Mouse (Mus musculus) hindbrain, embryonic 15.5 days (tissue): ENCODE measurements around the gene Itm2b. TPM values are rescaled to one million over a fixed set of nuclear protein-coding genes. Genes with fewer than 3 reads are reported as not detected.

Source experiments
- ATAC-seq: fragments of 200-750 bp; cut with Nextera tagmentation; 2 replicates; pipeline ENCODE4 v1.8.0; 2017; ENCODE audit warnings: low read depth, moderate number of reproducible peaks, moderate TSS enrichment; ENCODE audit not compliant: low FRiP score
- H3K27ac ChIP-seq: fragments of 300-500 bp; sonication (generic); replicated peaks from 2 replicates; pipeline ENCODE4 v1.5.1; 2015; ENCODE audit warnings: mild to moderate bottlenecking, inconsistent platforms
- H3K27me3 ChIP-seq: fragments of 300-500 bp; sonication (generic); 2 replicates; pipeline ENCODE4 v1.6.1; 2015; ENCODE audit warnings: control low read depth, inconsistent platforms
- H3K36me3 ChIP-seq: fragments of 300-500 bp; sonication (generic); 2 replicates; pipeline ENCODE4 v1.6.1; 2015; ENCODE audit warnings: control low read depth, inconsistent platforms
- H3K4me1 ChIP-seq: fragments of 300-500 bp; sonication (generic); replicated peaks from 2 replicates; pipeline ENCODE4 v1.6.1; 2015; ENCODE audit warnings: control low read depth, inconsistent platforms
- H3K4me2 ChIP-seq: fragments of 300-500 bp; sonication (generic); 2 replicates; pipeline ENCODE4 v1.6.1; 2015; ENCODE audit warnings: moderate library complexity, mild to moderate bottlenecking, inconsistent platforms
- H3K4me3 ChIP-seq: fragments of 300-500 bp; sonication (generic); 2 replicates; pipeline ENCODE4 v1.5.1; 2015; ENCODE audit warnings: mild to moderate bottlenecking, inconsistent platforms
- H3K9ac ChIP-seq: fragments of 300-500 bp; sonication (generic); 2 replicates; pipeline ENCODE4 v1.6.1; 2015; ENCODE audit warnings: inconsistent platforms
- H3K9me3 ChIP-seq: fragments of 300-500 bp; sonication (generic); 2 replicates; pipeline ENCODE4 v1.6.1; 2016; ENCODE audit warnings: control low read depth, inconsistent platforms
- WGBS: fragments of 180-500 bp; shearing (Covaris S2); methylation state at CpG from one replicate; pipeline ENCODE4 v1.1.7; 2015; 5-methylcytosine and 5-hydroxymethylcytosine counted together
- polyA plus RNA-seq: library from polyadenylated mRNA; unstranded; fragments of >200 nt; fragmentation: Nextera tagmentation; extraction: Ambion mirVana; gene quantifications from 2 replicates; pipeline ENCODE4 v1.2.1, GENCODE M21; 2015

The Itm2b gene
- polyA plus RNA-seq, 1 experiment from 2014 or later: 713 TPM

DNA sequence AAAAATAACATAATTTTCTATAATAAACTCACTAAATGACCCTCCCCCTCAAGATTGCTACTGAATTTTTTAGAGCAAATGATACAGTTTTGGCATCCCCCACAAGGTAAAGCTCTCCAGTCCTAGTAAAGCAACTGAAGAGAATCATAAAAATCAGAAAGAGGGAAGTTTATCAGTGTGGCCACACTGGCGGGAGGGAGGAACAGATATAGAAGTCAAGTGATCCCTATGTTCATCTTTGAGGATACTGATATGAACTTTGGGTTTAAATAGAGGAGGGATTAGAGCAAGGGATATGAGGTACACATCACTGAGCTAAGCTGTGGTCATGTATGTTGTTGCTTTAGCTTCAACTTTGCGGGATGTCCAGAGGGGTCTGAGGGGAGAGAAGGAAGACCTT, 5.1 kb upstream of the Itm2b start:
- no peak for ATAC-seq
- H3K27me3 ChIP-seq: no peaks in the 10 kb centered on the region
- 0 out of 2 replicates have a peak, but pooled peaks cover 6% of the 10 kb centered on the region for H3K4me1 ChIP-seq
- H3K27ac ChIP-seq: no peak overlapping the region
- H3K4me2 ChIP-seq: no peak overlapping the region
- no peak overlapping the region for H3K9ac ChIP-seq
- no peaks in the 10 kb centered on the region for H3K36me3 ChIP-seq
- no peaks in the 10 kb centered on the region for H3K9me3 ChIP-seq
- no peak overlapping the region for H3K4me3 ChIP-seq
- 94% methylated on average over 2 of the region's 2 CpGs for WGBS

- H3K36me3 ChIP-seq: no peaks in the 10 kb centered on the region
- 48% methylated on average over 7 of the region's 7 CpGs for WGBS
- H3K4me2 ChIP-seq: no peak overlapping the region
- H3K9ac ChIP-seq: no peak overlapping the region
- H3K27me3 ChIP-seq: no peaks in the 10 kb centered on the region
- H3K9me3 ChIP-seq: no peaks in the 10 kb centered on the region
- ATAC-seq: no peak
- H3K4me3 ChIP-seq: no peak overlapping the region
- H3K4me1 ChIP-seq: 0 out of 2 replicates have a peak, but pooled peaks cover 6% of the 10 kb centered on the region
- peak overlapping the region; percentile 75 for H3K27ac ChIP-seq
Measured at GRCm38 (mm10) chr14:73389059-73389458, 4.0 kb upstream of the Itm2b start.

GRCm38 (mm10) chr14:73388546-73388945, 3.5 kb upstream of the Itm2b start:
- H3K27ac ChIP-seq: peak overlapping the region; percentile 75
- H3K4me3 ChIP-seq: no peak overlapping the region
- H3K27me3 ChIP-seq: no peaks in the 10 kb centered on the region
- ATAC-seq: no peak
- H3K9ac ChIP-seq: no peak overlapping the region
- peaks cover 8% of the 10 kb centered on the region for H3K4me1 ChIP-seq
- 48% methylated on average over 7 of the region's 7 CpGs for WGBS
- no peaks in the 10 kb centered on the region for H3K9me3 ChIP-seq
- H3K4me2 ChIP-seq: no peak overlapping the region
- no peaks in the 10 kb centered on the region for H3K36me3 ChIP-seq

- H3K4me3 ChIP-seq: no peak overlapping the region
- WGBS: 89% methylated on average over 5 of the region's 5 CpGs
- no peaks in the 10 kb centered on the region for H3K36me3 ChIP-seq
- no peak overlapping the region for H3K27ac ChIP-seq
- H3K9me3 ChIP-seq: no peaks in the 10 kb centered on the region
- no peaks in the 10 kb centered on the region for H3K27me3 ChIP-seq
- no peak for ATAC-seq
- H3K9ac ChIP-seq: no peak overlapping the region
- no peak overlapping the region for H3K4me2 ChIP-seq
- H3K4me1 ChIP-seq: peaks cover 29% of the 10 kb centered on the region
Measured at GRCm38 (mm10) chr14:73386493-73386892, 1.4 kb upstream of the Itm2b start.

- Histone ChIP-seq H3K9ac (no peak overlapping the region; the same call in 1 of the 2 replicates), H3K9me3 (no peaks in the 10 kb centered on the region), H3K36me3 (no peaks in the 10 kb centered on the region), H3K27ac (peak overlapping the region; percentile 98; the same call in 1 of the 2 replicates), H3K4me3 (peak overlapping the region; percentile 100), H3K4me2 (peak overlapping the region; percentile 53), H3K27me3 (no peaks in the 10 kb centered on the region), H3K4me1 (peaks cover 34% of the 10 kb centered on the region)
- ATAC-seq: no peak
- WGBS: 83% methylated on average over 2 of the region's 2 CpGs
Measured at GRCm38 (mm10) chr14:73385720-73386374, 758 bp upstream of the Itm2b start.

- peak overlapping the region; percentile 98 for H3K27ac ChIP-seq
- peak overlapping the region; percentile 53 for H3K4me2 ChIP-seq
- H3K4me1 ChIP-seq: peaks cover 37% of the 10 kb centered on the region
- H3K27me3 ChIP-seq: no peaks in the 10 kb centered on the region
- ATAC-seq: no peak
- H3K4me3 ChIP-seq: peak overlapping the region; percentile 100
- H3K9ac ChIP-seq: peak overlapping the region; percentile 100
- WGBS: under 1% methylated on average over 13 of the region's 13 CpGs
- no peaks in the 10 kb centered on the region for H3K36me3 ChIP-seq
- H3K9me3 ChIP-seq: no peaks in the 10 kb centered on the region
Measured at GRCm38 (mm10) chr14:73384546-73384912, 560 bp downstream of the Itm2b start.

- 31% methylated on average over 2 of the region's 2 CpGs for WGBS
- H3K4me2 ChIP-seq: peak overlapping the region; percentile 53
- no peaks in the 10 kb centered on the region for H3K27me3 ChIP-seq
- H3K4me3 ChIP-seq: peak overlapping the region; percentile 100
- no peaks in the 10 kb centered on the region for H3K9me3 ChIP-seq
- no peak overlapping the region for H3K27ac ChIP-seq
- ATAC-seq: no peak
- peaks cover 37% of the 10 kb centered on the region for H3K4me1 ChIP-seq
- peaks cover 4% of the 10 kb centered on the region; the same call in 1 of the 2 replicates for H3K36me3 ChIP-seq
- H3K9ac ChIP-seq: peak overlapping the region; percentile 100; the same call in 1 of the 2 replicates
Measured at GRCm38 (mm10) chr14:73383746-73384145, 1.3 kb downstream of the Itm2b start.

GRCm38 (mm10) chr14:73382699-73383098, 2.4 kb downstream of the Itm2b start:
- Histone ChIP-seq H3K4me2 (peak overlapping the region; percentile 53), H3K9ac (peak overlapping the region; percentile 40), H3K27ac (0 out of 2 replicates have a peak overlapping the region, but pooled peaks have one; percentile 17), H3K4me3 (peak overlapping the region; percentile 100), H3K9me3 (no peaks in the 10 kb centered on the region), H3K27me3 (no peaks in the 10 kb centered on the region), H3K36me3 (peaks cover 10% of the 10 kb centered on the region; the same call in 1 of the 2 replicates), H3K4me1 (peaks cover 37% of the 10 kb centered on the region)
- ATAC-seq: no peak
- WGBS: 32% methylated on average over 9 of the region's 9 CpGs

- WGBS: 65% methylated on average over 4 of the region's 4 CpGs
- H3K4me3 ChIP-seq: no peak overlapping the region
- H3K9me3 ChIP-seq: no peaks in the 10 kb centered on the region
- peaks cover 37% of the 10 kb centered on the region for H3K4me1 ChIP-seq
- no peaks in the 10 kb centered on the region for H3K27me3 ChIP-seq
- H3K9ac ChIP-seq: no peak overlapping the region
- H3K36me3 ChIP-seq: peaks cover 10% of the 10 kb centered on the region; the same call in 1 of the 2 replicates
- peak overlapping the region; percentile 53 for H3K4me2 ChIP-seq
- no peak overlapping the region for H3K27ac ChIP-seq
- no peak for ATAC-seq
Measured at GRCm38 (mm10) chr14:73381559-73381958, 3.5 kb downstream of the Itm2b start.

GRCm38 (mm10) chr14:73377804-73378203, 7.3 kb downstream of the Itm2b start:
- Histone ChIP-seq H3K9me3 (no peaks in the 10 kb centered on the region), H3K4me1 (peaks cover 30% of the 10 kb centered on the region), H3K4me2 (no peak overlapping the region), H3K36me3 (peaks cover 10% of the 10 kb centered on the region; the same call in 1 of the 2 replicates), H3K9ac (no peak overlapping the region), H3K27ac (no peak overlapping the region), H3K27me3 (no peaks in the 10 kb centered on the region), H3K4me3 (no peak overlapping the region)
- ATAC-seq: no peak
- WGBS: 93% methylated on average over 6 of the region's 6 CpGs

DNA sequence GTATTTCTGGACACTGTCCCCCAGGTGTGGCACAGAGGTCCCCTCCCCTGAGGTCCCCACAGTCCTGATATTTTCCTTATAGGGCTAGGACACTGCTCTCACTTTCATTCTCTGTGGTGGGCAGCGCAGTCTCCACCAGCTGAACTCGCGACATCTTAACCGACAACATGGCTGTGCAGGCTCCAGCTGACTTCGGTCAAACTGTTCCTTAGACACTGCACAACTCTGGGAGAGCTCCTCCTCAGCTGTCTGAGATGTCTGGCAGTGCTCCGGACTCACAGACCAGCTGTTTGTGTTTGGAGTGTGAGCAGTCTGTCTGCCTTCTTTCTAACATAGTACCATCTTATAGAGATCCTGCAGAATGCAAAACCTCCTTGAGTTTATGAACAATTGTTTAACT, 8.2 kb downstream of the Itm2b start:
- H3K9me3 ChIP-seq: no peaks in the 10 kb centered on the region
- no peak for ATAC-seq
- no peaks in the 10 kb centered on the region for H3K27me3 ChIP-seq
- H3K4me2 ChIP-seq: no peak overlapping the region
- WGBS: 86% methylated on average over 6 of the region's 6 CpGs
- H3K4me3 ChIP-seq: no peak overlapping the region
- H3K27ac ChIP-seq: no peak overlapping the region
- no peak overlapping the region for H3K9ac ChIP-seq
- peaks cover 24% of the 10 kb centered on the region for H3K4me1 ChIP-seq
- H3K36me3 ChIP-seq: peaks cover 10% of the 10 kb centered on the region; the same call in 1 of the 2 replicates

DNA sequence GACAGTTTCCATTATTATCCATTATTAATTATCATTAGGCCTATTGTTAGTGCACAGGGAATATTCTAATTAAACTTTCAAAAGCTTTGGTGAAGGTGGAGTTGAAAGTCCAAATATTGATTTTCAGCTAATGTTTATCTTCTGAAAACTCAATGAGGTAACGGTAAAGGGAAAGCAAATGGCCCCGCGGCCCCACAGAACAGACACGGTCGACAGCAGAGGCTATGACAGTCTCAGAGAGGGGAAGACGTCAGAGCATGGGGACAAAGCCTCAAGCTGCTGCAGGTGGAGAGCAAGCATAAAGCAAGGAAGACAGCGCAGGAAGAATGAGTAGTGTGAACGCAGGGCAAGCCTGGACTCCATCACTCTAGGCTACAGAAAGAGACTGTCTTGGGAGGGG, 9.2 kb downstream of the Itm2b start:
- Histone ChIP-seq H3K27ac (no peak overlapping the region), H3K4me3 (no peak overlapping the region), H3K4me2 (no peak overlapping the region), H3K9ac (no peak overlapping the region), H3K36me3 (peaks cover 10% of the 10 kb centered on the region; the same call in 1 of the 2 replicates), H3K4me1 (peaks cover 19% of the 10 kb centered on the region; the same call in 1 of the 2 replicates), H3K9me3 (no peaks in the 10 kb centered on the region), H3K27me3 (no peaks in the 10 kb centered on the region)
- 68% methylated on average over 8 of the region's 8 CpGs for WGBS
- ATAC-seq: 0 out of 2 replicates have a peak, but pooled peaks have one; percentile 28
